Mouse (Mus musculus) CH12.LX (cell line): ENCODE measurements at regions not wholly inside any gene's neighbourhood (a gene's known extent, or its start where the extent isn't known, plus 50 kb on each side); places are given as distances from the start of the nearest gene placed in this dataset.

ENCODE experiments used
- CTCF ChIP-seq, 2 experiments: IDR thresholded peaks in 1 of 2; conservative IDR thresholded peaks in 1 of 2; 2 replicates each; pipeline ENCODE4 v1.5.1; 2011 to 2012; ENCODE audit warnings: low read depth in 2 of 2, low read length in 2 of 2, improper control_type of control experiment in 1 of 2, inconsistent platforms in 1 of 2, mild to moderate bottlenecking in 1 of 2, moderate library complexity in 1 of 2
- GABPA ChIP-seq: IDR thresholded peaks from 2 replicates; pipeline ENCODE4 v1.6.1; 2012; ENCODE audit warnings: low read depth, low read length, improper control_type of control experiment, inconsistent platforms; ENCODE audit not compliant: insufficient replicate concordance
- MAZ ChIP-seq: IDR thresholded peaks from 2 replicates; pipeline ENCODE4 v1.6.1; 2012; ENCODE audit warnings: low read depth, mild to moderate bottlenecking, inconsistent platforms, low read length, improper control_type of control experiment, moderate library complexity

DNA sequence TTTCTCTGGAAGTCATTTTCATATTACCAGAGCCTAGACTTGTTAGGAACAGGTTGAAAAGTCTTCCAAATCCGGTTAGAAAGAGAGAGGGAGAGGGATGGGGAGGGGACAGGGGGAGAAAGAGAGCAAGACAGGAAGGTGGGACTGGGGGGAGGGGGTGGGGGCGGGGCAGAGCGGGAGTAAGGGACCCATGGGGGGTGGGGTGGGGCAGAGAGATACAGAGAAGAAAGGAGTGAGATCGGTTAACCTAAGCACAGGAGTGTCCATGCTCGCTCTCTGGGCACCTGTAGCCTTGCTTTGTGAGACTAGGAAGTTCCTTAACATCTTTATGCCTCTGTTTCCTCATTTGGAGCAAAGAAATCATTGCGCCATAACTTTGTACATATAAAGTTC is 56.8 kb upstream of the Foxo1 start:
- TF ChIP-seq CTCF (conservative IDR thresholded peaks at IDR 0.05 in 1 of 2, IDR thresholded peaks at IDR 0.05 in 1 of 2; ENCODE audit: low read depth in 2 of 2, low read length in 2 of 2) (no peak), GABPA (no peak), MAZ (no peak)
